Mouse (Mus musculus): ENCODE measurements around the gene Inmt.

DNA sequence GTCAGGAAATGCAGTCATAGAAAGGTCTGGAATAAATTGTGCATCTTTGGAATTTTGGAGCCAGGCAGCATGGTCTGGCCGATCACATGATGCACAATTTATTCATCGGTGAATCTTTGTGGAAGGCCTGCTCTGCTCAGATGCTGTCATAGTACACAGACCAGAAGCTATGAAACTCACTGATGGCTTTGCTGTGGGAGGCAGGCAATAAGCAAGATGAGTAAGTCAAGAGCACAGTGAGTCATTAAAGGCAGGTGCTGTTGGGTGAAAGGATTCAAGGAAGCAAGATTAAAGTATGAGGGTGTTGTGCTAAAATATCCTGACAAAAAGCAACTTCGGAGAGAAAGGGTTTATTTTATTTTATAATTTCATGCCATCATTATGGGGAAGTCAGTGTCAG lies 22.6 kb downstream of the Inmt start:
- TF ChIP-seq POLR2A (IDR thresholded peaks at IDR 0.05; ENCODE audit: insufficient read length, low read depth) (no peak), MYOD1 (IDR thresholded peaks at IDR 0.05; ENCODE audit: control insufficient read depth in 1 of 3, insufficient read length in 2 of 3, low read depth in 2 of 3) (no peak), USF1 (IDR thresholded peaks at IDR 0.05; ENCODE audit: low read depth) (no peak), CEBPB (IDR thresholded peaks at IDR 0.05; ENCODE audit: insufficient read depth, poor library complexity, severe bottlenecking) (no peak), E2F4 (IDR thresholded peaks at IDR 0.05; ENCODE audit: insufficient read depth) (no peak), MAX (IDR thresholded peaks at IDR 0.05; ENCODE audit: low read depth) (no peak)

Measured in myocyte (in vitro differentiated cells).